Mouse (Mus musculus) layer of hippocampus, adult 18-20 months (tissue): ENCODE measurements around the gene Clps. TPM values are rescaled to one million over a fixed set of nuclear protein-coding genes. Genes with fewer than 3 reads are reported as not detected.
"Not testable (repeated sequence)": the region's sequence is repeated elsewhere in the genome, so short reads cannot be mapped to it uniquely, and the experiment has no call there.

Source experiments
- DNase-seq, 2 experiments: peaks; one replicate each; pipeline ENCODE4 v3.0.0; 2022; ENCODE audit warnings: low spot score in 2 of 2
- long read RNA-seq: library from polyadenylated mRNA; stranded (forward); transcript quantifications from one replicate; pipeline ENCODE4 v2.0.0, GENCODE M21; 2021
- total RNA-seq, 2 experiments: library from RNA; stranded (reverse); gene quantifications; 2 replicates each; pipeline ENCODE4 v1.2.3; 2021

The Clps gene
- not detected for total RNA-seq
- long read RNA-seq, partial matches to known transcripts = 0 of 2 reads
- long read RNA-seq, other reads (novel, unspliced or antisense) = 2 of 2 reads

DNA sequence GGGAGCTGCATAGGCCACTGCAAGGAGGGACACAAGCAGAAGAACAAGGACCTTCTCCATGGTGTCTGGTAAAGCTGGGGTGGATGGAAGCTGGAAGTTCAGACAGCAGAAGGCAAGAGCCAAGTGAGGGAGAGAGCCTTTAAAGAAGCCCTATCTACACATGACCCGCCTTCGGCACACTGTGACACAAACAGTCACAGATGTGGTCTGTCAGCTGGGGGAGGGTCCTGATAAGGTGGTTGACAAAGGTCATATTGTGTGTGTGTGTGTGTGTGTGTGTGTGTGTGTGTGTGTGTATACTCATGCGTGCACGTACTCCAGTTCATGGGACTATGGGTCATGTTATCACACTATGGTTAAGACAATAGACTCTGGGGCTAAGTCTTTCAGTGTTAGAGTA, at the start of gene Clps:
Gene Clps (minus strand): TSS at position 169 of the 400 bp plus-strand sequence.
- DNase-seq = no peak

GRCm38 (mm10) chr17:28609543-28609942, 49.0 kb upstream of the Clps start:
- DNase-seq = no peak

DNA sequence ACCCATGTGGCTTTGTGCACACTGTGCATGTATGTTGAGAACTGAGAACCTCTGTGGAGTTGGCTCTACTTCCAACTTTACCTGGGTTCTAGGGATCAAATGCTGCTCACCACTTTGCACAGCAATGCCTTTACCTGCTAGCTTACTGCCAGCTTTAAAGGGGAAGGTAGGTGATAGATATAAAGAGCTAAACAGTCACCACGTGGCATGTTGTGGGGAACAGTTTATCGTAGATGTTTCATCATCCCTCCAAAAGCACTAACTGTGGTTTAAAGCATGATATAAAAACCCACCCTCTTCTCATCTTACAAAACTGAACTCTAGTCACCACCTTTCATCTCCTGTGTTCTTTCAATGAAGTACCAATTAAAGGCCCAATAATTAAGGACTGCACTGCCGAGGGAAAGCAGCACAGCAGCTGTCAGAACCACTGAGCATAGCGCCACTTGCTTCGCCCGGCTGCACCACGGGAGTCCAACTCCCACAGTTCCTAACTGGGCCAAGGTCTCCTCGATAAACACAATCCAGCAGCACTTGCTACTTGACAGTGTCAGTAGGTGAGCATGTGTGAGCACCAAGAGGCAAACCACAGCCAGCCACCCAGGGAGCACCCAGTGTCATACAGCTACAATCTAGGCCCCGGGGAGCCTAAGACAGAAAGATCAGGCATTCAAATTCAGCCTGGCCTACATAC, 41.1 kb upstream of the Clps start:
- no peak for DNase-seq

DNA sequence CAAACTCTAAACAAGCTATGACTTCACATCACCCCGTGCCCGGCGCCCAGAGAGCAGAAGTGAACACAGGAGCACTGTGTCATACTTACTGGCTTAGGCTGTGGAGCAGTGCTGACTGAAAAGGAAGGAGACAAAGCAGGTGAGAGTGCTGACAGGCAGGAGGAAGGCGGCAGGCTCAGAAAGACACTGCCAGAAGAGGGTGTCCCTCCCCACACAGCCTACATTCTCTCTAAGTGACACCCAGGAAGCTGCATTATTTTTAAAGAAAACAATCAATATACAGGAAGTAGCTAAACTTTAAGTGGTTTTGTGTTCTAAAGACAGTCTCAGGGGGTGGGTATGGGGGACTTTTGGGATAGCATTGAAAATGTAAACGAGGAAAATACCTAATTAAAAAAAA, 40.2 kb upstream of the Clps start:
- DNase-seq = no peak

- no peak for DNase-seq
Measured at GRCm38 (mm10) chr17:28593965-28594364, 33.4 kb upstream of the Clps start.

- DNase-seq = peak; percentile 60 to 76
Measured at GRCm38 (mm10) chr17:28592998-28593397, 32.4 kb upstream of the Clps start.

DNA sequence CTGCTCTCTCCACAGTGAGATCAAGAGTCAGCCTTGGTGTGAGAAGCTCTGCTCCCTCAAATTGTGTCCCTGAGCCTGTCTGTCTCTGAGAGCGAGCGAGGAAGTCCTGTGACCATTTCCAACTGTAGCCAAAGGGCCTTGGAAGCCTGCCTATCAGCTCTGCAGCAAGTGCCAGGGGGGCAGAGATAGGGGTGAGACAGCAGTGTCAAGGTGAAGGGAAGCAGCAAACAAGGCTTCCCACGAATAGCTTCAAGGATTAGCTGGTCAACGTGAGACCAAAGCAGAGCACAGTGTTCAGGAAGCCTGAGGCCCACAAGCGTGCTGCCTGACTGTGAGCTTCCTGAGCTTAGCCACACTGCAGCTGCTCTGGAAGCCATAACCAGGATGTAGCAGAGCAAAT, 30.9 kb upstream of the Clps start:
- DNase-seq = no peak

GRCm38 (mm10) chr17:28590596-28590995, 30.0 kb upstream of the Clps start:
- DNase-seq = no peak

- no peak for DNase-seq
Measured at GRCm38 (mm10) chr17:28588591-28588990, 28.0 kb upstream of the Clps start.

DNA sequence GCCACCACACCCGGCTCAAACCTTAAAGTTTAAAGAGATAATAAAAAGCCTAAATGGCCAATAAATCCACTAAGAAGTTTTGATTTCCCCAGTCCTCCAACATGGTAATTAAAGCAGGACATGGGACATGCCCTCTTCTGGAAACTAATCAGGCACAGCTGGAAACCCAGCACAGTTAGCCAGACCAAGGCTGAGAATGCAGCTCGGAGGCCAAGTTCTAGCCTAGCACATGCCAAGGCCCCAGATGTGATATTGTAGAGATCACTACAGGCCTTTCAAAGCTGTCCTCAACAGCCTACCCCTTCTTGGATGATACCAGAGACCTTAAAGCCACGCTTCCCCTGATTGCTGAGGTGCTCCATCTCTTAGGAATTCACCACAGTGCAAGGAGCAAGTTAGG, 25.9 kb upstream of the Clps start:
- no peak for DNase-seq

DNA sequence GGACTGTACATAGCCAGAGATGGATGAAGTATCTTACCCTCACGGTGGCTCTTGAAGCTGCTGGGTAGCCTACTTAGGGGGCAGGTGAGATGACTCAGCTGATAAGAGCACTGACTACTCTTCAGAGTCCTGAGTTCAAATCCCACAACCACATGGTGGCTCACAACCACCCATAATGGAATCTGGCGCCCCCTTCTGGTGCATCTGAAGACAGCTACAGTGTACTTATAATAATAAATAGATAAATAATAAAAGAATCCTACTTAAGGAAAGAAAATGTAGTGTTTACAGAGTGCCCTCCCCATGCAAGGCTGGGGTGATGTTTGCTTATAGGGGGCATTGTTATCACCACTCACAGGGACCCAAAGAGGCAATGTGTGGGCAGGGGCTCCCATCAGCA, 20.5 kb upstream of the Clps start:
- DNase-seq = no peak

- no peak for DNase-seq
Measured at GRCm38 (mm10) chr17:28580396-28580795, 19.8 kb upstream of the Clps start.

DNA sequence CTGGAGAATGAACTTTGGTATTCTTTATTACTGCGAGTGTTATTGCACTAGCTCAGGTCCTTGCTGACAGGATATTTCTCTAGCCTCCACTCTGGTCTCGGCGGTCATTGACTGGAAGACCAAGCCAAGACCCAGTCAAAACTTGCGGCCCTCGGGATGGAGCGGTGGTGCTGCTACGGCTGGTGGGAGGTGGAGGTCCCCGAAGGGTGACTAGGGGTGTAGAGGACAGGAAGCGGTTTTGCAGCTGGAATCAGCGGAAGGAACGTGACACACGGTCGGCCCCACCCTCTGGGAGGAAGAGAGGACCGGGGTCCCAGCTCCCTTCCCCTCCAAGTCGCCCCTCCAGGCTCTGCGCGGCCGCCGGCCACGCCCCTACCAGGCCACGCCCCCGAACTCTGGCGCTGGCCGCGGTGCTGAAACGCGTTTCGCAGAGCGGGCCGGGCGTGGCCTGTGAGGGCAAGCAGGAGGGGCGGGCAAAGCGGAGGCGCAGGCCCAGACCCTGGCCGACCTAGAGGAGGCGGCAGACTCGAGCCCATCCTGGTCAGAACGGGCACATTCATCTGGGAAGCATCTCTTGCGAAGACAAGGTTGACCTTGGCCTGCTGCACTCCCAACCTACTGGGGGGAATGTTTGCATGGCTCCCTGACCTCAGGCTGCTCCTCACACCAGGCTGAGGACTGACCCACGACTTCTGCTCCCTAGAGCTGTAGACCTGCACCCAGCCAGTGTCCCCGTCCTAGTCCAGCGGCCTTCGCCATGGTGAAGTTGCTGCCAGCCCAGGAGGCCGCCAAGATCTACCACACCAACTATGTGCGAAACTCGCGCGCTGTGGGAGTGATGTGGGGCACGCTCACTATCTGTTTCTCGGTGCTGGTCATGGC, 14.9 kb upstream of the Clps start, which contains the start of gene Lhfpl5:
Gene Lhfpl5 (plus strand): TSS at position 398 of the 882 bp plus-strand sequence.
- DNase-seq = no peak

GRCm38 (mm10) chr17:28572941-28573340, 12.4 kb upstream of the Clps start:
- no peak for DNase-seq

DNA sequence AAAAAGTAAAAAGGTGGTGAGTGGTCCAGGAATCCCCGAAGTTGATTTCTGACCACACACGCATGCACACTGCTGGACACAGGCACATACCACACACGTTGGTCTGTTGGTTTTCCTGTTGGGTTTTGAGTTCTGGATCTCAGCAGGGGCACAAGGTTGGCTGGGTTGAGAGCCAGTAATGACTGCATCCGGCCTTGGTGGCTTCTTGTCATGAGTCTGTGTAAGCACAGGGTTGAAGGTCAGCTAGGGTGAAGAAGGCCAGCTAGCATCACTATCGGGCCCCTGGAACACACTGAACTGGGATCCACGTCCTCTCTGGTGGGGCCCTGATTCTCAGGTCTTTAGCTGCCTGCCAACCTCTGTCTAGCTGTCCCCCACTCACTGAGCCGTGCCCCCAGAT, 12.0 kb upstream of the Clps start:
- DNase-seq = no peak

DNA sequence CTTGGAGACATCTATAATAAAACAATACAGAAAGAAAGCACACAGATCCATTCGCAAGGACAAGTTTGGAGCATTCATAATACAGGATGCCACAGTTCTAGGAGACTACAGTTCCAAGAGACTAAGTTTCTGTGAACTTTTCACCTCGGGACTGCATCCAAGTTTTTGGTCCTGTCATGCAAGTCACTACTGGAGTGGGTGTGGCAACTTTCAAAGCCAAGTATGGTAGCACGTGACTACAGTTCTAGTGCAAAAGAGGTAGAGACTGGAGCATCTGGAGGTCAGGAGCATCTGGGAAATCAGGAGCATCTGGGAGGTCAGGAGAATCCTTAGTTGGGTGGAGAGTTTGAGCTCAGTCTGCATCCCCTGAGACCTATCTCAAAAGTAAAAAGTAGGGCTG, 11.3 kb upstream of the Clps start:
- no peak for DNase-seq

- no peak for DNase-seq
Measured at GRCm38 (mm10) chr17:28567541-28567940, 7.0 kb upstream of the Clps start.

DNA sequence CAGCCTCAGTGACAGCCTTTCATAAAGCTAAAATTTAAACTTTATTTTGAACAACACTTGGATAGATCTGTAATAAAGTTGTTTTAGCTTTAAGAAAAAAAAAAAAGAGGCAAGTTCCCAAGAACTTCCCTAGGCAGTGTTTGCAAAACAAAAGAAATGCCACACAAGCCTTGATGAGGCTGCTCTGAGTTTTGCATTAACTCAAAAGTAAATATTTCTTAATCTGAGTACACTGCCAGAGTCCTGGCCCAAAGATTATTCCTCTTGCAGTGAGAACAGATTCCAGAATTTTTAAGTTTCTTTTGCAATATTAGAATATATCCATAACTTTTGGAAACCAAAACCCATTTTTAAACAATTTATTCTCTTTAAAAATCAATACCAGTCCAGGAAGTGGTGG, 4.6 kb upstream of the Clps start:
- DNase-seq = no peak

DNA sequence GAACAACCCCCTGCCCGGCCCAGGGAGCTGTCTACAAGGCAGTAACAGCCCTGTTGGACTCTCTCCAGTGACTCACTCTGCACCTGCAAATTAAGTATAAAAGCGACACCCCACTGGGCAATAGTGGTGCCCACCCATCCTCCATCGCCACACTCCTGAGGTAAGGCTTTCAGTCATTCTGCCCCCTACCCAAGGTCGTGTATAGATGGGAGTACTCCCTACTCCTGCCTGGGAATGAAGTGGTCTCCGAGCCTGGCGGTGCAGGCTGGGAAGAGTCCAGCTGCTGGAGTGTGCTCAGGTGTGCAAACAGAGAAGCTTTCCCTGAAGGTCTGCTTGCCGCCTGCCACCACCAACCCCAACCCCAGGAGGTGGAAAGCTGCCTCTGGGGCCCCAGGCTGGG, 1.0 kb upstream of the Clps start:
- DNase-seq = no peak

- no peak for DNase-seq
Measured at GRCm38 (mm10) chr17:28557772-28558171, 2.8 kb downstream of the Clps start.

DNA sequence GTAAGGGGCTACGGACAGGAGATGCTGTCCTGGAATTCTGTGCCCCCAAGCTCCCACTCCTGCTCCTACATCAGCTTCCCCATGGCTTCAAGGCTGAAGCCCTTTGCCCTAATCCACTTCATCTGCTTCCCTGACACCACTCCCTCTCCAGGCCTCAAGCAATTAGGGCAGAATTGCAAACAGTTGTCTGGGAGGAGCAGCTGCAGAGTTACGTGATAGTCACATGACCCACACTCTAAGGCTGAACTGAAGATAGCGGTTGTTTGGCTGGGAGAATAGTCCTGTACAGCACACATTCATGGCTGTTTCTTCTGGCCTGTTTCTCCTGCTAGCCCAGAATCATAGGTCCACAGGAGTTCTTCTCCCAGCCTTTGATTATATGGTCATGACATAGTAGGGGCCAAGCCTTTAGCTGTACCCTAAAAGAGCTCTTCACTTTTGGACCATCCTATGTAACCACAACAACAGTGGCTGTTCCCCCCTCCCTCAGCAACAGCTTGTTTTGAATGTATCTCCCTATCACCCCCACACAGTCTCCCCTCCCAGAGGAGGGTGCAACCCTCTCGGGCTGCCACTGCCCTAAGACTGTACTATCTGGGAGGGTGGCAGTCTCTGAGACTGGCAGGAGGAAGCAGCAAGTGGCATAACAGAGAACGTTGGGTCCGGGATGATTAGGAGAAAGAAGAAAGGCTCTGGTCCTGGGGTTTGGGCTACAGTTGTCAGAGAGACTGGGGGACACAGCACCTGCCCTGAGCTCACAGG, 3.8 kb downstream of the Clps start:
- no peak for DNase-seq

GRCm38 (mm10) chr17:28554021-28554420, 6.5 kb downstream of the Clps start:
- not testable (repeated sequence) for DNase-seq
